Mouse (Mus musculus): Measurements from ENCODE around the gene Tsc22d4. TPM values are rescaled to one million over a fixed set of nuclear protein-coding genes. Genes with fewer than 3 reads are reported as not detected.

The Tsc22d4 gene
- polyA plus RNA-seq, 1 experiment: 670 TPM

DNA sequence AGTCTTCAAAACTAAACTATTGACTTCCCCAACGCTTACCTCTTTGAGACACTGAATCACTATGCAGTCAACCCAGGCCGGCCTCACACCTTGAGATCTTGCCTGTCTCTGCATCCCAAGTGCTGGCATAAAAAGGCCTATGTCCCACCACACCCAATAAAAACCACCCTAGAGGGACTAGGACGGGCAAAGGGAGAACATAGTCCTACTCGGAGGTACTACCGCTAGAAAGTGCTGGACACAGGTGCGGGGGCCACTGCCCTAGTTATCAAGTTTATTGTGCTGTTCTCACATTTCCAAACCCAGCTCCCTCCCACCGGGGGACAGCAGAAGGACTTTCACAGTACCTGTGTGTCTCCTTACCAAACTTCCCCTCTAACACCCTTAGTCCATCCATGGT lies 36.1 kb downstream of the Tsc22d4 start:
- 92% methylated on average over 7 of the region's 7 CpGs for WGBS

DNA sequence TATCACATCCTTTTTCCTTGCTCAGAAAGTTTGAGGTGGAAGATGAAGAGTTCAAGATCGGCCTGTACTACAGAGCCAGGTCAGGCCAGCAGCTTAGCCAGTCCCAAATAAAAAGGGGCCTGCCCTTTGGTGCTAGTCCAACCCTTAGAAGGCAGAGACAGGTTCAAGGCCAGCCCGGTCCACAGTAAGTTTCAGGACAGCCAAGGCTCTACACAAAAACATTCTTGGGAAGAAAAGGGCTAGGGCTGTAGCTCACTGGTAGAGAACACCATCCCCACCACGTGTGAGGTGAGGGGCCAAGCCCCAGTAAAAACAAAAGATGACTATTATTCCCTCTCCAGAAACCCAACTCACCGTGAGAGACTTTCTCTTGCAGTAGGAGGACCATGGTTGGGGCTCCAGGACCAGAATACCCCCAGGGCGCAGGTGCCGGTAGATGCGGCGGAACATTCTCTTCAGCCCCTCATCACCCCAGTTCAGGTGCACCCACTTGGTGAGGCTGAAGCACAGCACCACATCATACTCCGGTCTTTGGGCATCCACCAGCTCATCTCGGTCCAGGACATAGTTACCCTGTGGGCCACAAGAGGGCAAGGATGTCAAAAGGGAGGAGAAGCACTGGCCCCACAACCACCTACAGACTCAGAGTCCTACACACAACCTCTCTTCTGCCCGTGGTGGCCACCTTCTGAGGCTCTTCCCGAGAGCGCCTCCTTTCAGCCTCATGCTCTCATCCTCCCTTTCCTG lies 37.4 kb downstream of the Tsc22d4 start:
- Histone ChIP-seq H3K4me1 (replicated peaks; ENCODE audit: control insufficient read depth, insufficient read depth, low read length) (peaks cover 27% of the 10 kb centered on the region), H3K36me3 (ENCODE audit: control insufficient read depth, insufficient read depth, low read length) (peaks cover 15% of the 10 kb centered on the region), H3K27me3 (ENCODE audit: control insufficient read depth, insufficient read depth, low read length) (no peaks in the 10 kb centered on the region), H3K27ac (ENCODE audit: control insufficient read depth, insufficient read depth, low read length) (no peak overlapping the region), H3K4me3 (ENCODE audit: control insufficient read depth, insufficient read depth, low read length) (no peak overlapping the region)
- no peak for DNase-seq
- 86% methylated on average over 13 of the region's 13 CpGs for WGBS
- TF ChIP-seq CTCF (IDR thresholded peaks at IDR 0.05; ENCODE audit: borderline replicate concordance, control insufficient read depth, extremely low read depth, insufficient read depth, low read length, poor library complexity) (no peak), POLR2A (IDR thresholded peaks at IDR 0.05; ENCODE audit: control insufficient read depth, extremely low read depth, insufficient read depth, low read length, poor library complexity) (no peak)

More for the DNA sequence above, 36.1 kb downstream of the Tsc22d4 start:
- H3K27ac ChIP-seq (ENCODE audit: control insufficient read depth, insufficient read depth, low read length): no peak overlapping the region
- no peaks in the 10 kb centered on the region for H3K27me3 ChIP-seq (ENCODE audit: control insufficient read depth, insufficient read depth, low read length)
- H3K4me1 ChIP-seq (replicated peaks; ENCODE audit: control insufficient read depth, insufficient read depth, low read length): peaks cover 34% of the 10 kb centered on the region
- H3K4me3 ChIP-seq (ENCODE audit: control insufficient read depth, insufficient read depth, low read length): no peak overlapping the region
- TF ChIP-seq POLR2A (IDR thresholded peaks at IDR 0.05; ENCODE audit: control insufficient read depth, extremely low read depth, insufficient read depth, low read length, poor library complexity) (no peak), CTCF (IDR thresholded peaks at IDR 0.05; ENCODE audit: borderline replicate concordance, control insufficient read depth, extremely low read depth, insufficient read depth, low read length, poor library complexity) (no peak)
- DNase-seq: no peak
- peaks cover 15% of the 10 kb centered on the region for H3K36me3 ChIP-seq (ENCODE audit: control insufficient read depth, insufficient read depth, low read length)

- Histone ChIP-seq H3K4me1 (replicated peaks; ENCODE audit: control insufficient read depth, insufficient read depth, low read length) (peaks cover 28% of the 10 kb centered on the region), H3K36me3 (ENCODE audit: control insufficient read depth, insufficient read depth, low read length) (peaks cover 15% of the 10 kb centered on the region), H3K4me3 (ENCODE audit: control insufficient read depth, insufficient read depth, low read length) (no peak overlapping the region), H3K27me3 (ENCODE audit: control insufficient read depth, insufficient read depth, low read length) (no peaks in the 10 kb centered on the region), H3K27ac (ENCODE audit: control insufficient read depth, insufficient read depth, low read length) (no peak overlapping the region)
- 76% methylated on average over 9 of the region's 9 CpGs for WGBS
- TF ChIP-seq CTCF (IDR thresholded peaks at IDR 0.05; ENCODE audit: borderline replicate concordance, control insufficient read depth, extremely low read depth, insufficient read depth, low read length, poor library complexity) (no peak), POLR2A (IDR thresholded peaks at IDR 0.05; ENCODE audit: control insufficient read depth, extremely low read depth, insufficient read depth, low read length, poor library complexity) (no peak)
- DNase-seq: no peak
These were observed 38.5 kb downstream of the Tsc22d4 start for GRCm38 (mm10) chr5:137783901-137784540.

GRCm38 (mm10) chr5:137784546-137784945 lies 39.0 kb downstream of the Tsc22d4 start:
- Histone ChIP-seq H3K27me3 (ENCODE audit: control insufficient read depth, insufficient read depth, low read length) (no peaks in the 10 kb centered on the region), H3K36me3 (ENCODE audit: control insufficient read depth, insufficient read depth, low read length) (peaks cover 15% of the 10 kb centered on the region), H3K4me3 (ENCODE audit: control insufficient read depth, insufficient read depth, low read length) (peak overlapping the region; percentile 64), H3K27ac (ENCODE audit: control insufficient read depth, insufficient read depth, low read length) (no peak overlapping the region), H3K4me1 (replicated peaks; ENCODE audit: control insufficient read depth, insufficient read depth, low read length) (peaks cover 28% of the 10 kb centered on the region)
- 91% methylated on average over 14 of the region's 14 CpGs for WGBS
- TF ChIP-seq POLR2A (IDR thresholded peaks at IDR 0.05; ENCODE audit: control insufficient read depth, extremely low read depth, insufficient read depth, low read length, poor library complexity): no peak
- TF ChIP-seq CTCF (IDR thresholded peaks at IDR 0.05; ENCODE audit: borderline replicate concordance, control insufficient read depth, extremely low read depth, insufficient read depth, low read length, poor library complexity): no peak
- no peak for DNase-seq

- peaks cover 25% of the 10 kb centered on the region for H3K4me1 ChIP-seq (replicated peaks; ENCODE audit: control insufficient read depth, insufficient read depth, low read length)
- no peaks in the 10 kb centered on the region for H3K27me3 ChIP-seq (ENCODE audit: control insufficient read depth, insufficient read depth, low read length)
- peak overlapping the region; percentile 84 for H3K27ac ChIP-seq (ENCODE audit: control insufficient read depth, insufficient read depth, low read length)
- no peak for DNase-seq
- peaks cover 15% of the 10 kb centered on the region for H3K36me3 ChIP-seq (ENCODE audit: control insufficient read depth, insufficient read depth, low read length)
- peak overlapping the region; percentile 64 for H3K4me3 ChIP-seq (ENCODE audit: control insufficient read depth, insufficient read depth, low read length)
- no peak for TF ChIP-seq CTCF (IDR thresholded peaks at IDR 0.05; ENCODE audit: borderline replicate concordance, control insufficient read depth, extremely low read depth, insufficient read depth, low read length, poor library complexity)
- TF ChIP-seq POLR2A (IDR thresholded peaks at IDR 0.05; ENCODE audit: control insufficient read depth, extremely low read depth, insufficient read depth, low read length, poor library complexity): no peak
- 3% methylated on average over 59 of the region's 62 CpGs for WGBS
These were observed 39.9 kb downstream of the Tsc22d4 start for GRCm38 (mm10) chr5:137785164-137786031.
